In the genomic region with DNA sequence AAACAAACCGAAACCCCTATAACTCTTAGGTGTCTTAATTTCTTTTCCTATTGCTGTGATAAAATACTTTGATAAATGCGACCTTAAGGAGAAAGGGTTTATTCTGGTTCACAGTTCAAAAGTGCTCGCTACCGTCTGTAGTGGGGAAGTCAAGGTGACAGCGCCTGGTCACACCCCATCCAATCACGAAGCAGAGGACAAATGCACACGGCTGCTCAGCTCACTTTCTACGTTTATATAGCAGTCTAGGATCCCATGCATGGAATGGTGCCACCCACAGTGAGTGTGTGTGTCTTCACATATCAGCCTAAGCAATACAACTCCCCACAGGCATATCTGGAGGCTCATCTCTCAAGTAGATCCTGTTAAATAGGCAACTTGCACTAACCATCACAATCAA, we compare ENCODE assay signal across 22 mouse cellular contexts.
DNase-seq lines count a peak whose midpoint lies in the region; ATAC-seq and TF ChIP-seq lines count a peak whose summit lies in the region.
"Had no signal": no experiment of that assay in that cellular context is flagged by ENCODE, and none has a peak within 500 bp of the region (broad histone marks: within the 10 kb centered on the region; RNA-seq: fewer than 3 reads in every experiment).

No protein-coding gene starts in this region.

- no peak overlapping the region for H3K9ac ChIP-seq in heart, adult 2 months (ENCODE audit: low read depth, low read length)
- no peak overlapping the region for H3K9ac ChIP-seq in midbrain, embryonic 11.5 days (ENCODE audit: low read length)
- no peak overlapping the region for H3K9ac ChIP-seq in kidney, embryonic 14.5 days (ENCODE audit: low read depth, low read length)

- TF ChIP-seq CTCF in heart, adult 2 months (IDR thresholded peaks at IDR 0.05) = no peak

- ATAC-seq in midbrain, embryonic 11.5 days (ENCODE audit: low FRiP score) = no peak
- no peak for ATAC-seq in kidney, embryonic 14.5 days (ENCODE audit: low FRiP score, low TSS enrichment)
- ATAC-seq: activated CD4-positive, CD25-positive, alpha-beta regulatory T cell, adult 4 months; CD4-positive, CD25-positive, alpha-beta regulatory T cell, adult 4 months; Patski had no signal

- H3K27ac ChIP-seq in heart, adult 2 months = no peak overlapping the region
- no peak overlapping the region for H3K27ac ChIP-seq in midbrain, embryonic 11.5 days (ENCODE audit: low read depth, low read length)
- H3K27ac ChIP-seq in midbrain, embryonic 10.5 days (replicated peaks) = no peak overlapping the region
- H3K27ac ChIP-seq in kidney, embryonic 14.5 days (ENCODE audit: low read depth, low read length) = no peak overlapping the region

- H3K4me1 ChIP-seq in heart, adult 2 months (ENCODE audit: control insufficient read depth, insufficient read depth, low read length) = peaks cover 4% of the 10 kb centered on the region
- H3K4me1 ChIP-seq in midbrain, embryonic 11.5 days (ENCODE audit: control insufficient read depth, insufficient read depth, low read length) = peaks cover 5% of the 10 kb centered on the region
- peaks cover 17% of the 10 kb centered on the region for H3K4me1 ChIP-seq in midbrain, embryonic 10.5 days
- no peaks in the 10 kb centered on the region for H3K4me1 ChIP-seq in kidney, embryonic 14.5 days (ENCODE audit: control insufficient read depth, insufficient read depth, low read length)

- no peak for TF ChIP-seq POLR2A in heart, adult 2 months (IDR thresholded peaks at IDR 0.05; ENCODE audit: insufficient read depth, low read depth, low read length)

- intact Hi-C loops in heart, adult 2 months (cut with DNase I) = loop anchor here (2.0 kb wide), 1 partner anchor 203 kb away; no protein-coding TSS in a partner anchor

- H3K4me2 ChIP-seq in midbrain, embryonic 11.5 days = no peak overlapping the region
- no peak overlapping the region for H3K4me2 ChIP-seq in kidney, embryonic 14.5 days (replicated peaks; ENCODE audit: low read depth, low read length)

- no peaks in the 10 kb centered on the region for H3K9me3 ChIP-seq in midbrain, embryonic 11.5 days (ENCODE audit: control insufficient read depth, low read length)
- no peaks in the 10 kb centered on the region for H3K9me3 ChIP-seq in midbrain, embryonic 10.5 days (replicated peaks)
- H3K9me3 ChIP-seq in kidney, embryonic 14.5 days (ENCODE audit: control insufficient read depth, low read length) = no peaks in the 10 kb centered on the region
- H3K9me3 ChIP-seq: G1E had no signal

- TF ChIP-seq EP300 in heart, adult 2 months (IDR thresholded peaks at IDR 0.05; ENCODE audit: insufficient read depth, low read depth, low read length) = no peak

- no peaks in the 10 kb centered on the region; the same call in 1 of the 2 replicates for H3K36me3 ChIP-seq in heart, adult 2 months (ENCODE audit: control insufficient read depth, insufficient read depth, low read length)
- no peaks in the 10 kb centered on the region for H3K36me3 ChIP-seq in midbrain, embryonic 11.5 days (ENCODE audit: control insufficient read depth, insufficient read depth, low read length)
- no peaks in the 10 kb centered on the region for H3K36me3 ChIP-seq in midbrain, embryonic 10.5 days
- H3K36me3 ChIP-seq in kidney, embryonic 14.5 days (ENCODE audit: control insufficient read depth, insufficient read depth, low read length) = no peaks in the 10 kb centered on the region

- peak; percentile 55 for DNase-seq in heart, adult 11 months
- DNase-seq in heart, adult 2 months = no peak
- DNase-seq in midbrain, embryonic 11.5 days (ENCODE audit: low spot score, missing footprints) = peak; percentile 54
- DNase-seq in midbrain, embryonic 10.5 days (ENCODE audit: low spot score) = no peak
- peak; percentile 9 for DNase-seq in R1 (ENCODE audit: low read depth, low spot score)
- DNase-seq: adrenal gland, adult 2 months; adrenal gland, adult 8-10 months; adrenal gland, postnatal 10 days; adrenal gland, postnatal 14 days; adrenal gland, postnatal 25 days; adrenal gland, postnatal 36 days; B cell, adult 2 months; cerebellum, adult 11 months; cerebellum, adult 11-12 months; cerebellum, adult 18-20 months; cerebellum, adult 2 months had no signal

- 92% methylated on average over 8 of the region's 8 CpGs for WGBS in heart, adult 2 months
- WGBS in midbrain, embryonic 11.5 days = 92% methylated on average over 8 of the region's 8 CpGs
- 94% methylated on average over 8 of the region's 8 CpGs for WGBS in midbrain, embryonic 10.5 days
- WGBS in kidney, embryonic 14.5 days = 94% methylated on average over 8 of the region's 8 CpGs

- no peaks in the 10 kb centered on the region for H3K27me3 ChIP-seq in heart, adult 2 months (ENCODE audit: control insufficient read depth, insufficient read depth, low read length)
- no peaks in the 10 kb centered on the region for H3K27me3 ChIP-seq in midbrain, embryonic 11.5 days (ENCODE audit: control insufficient read depth, insufficient read depth, low read length)
- H3K27me3 ChIP-seq in midbrain, embryonic 10.5 days (ENCODE audit: low read depth, poor library complexity, severe bottlenecking) = no peaks in the 10 kb centered on the region
- no peaks in the 10 kb centered on the region for H3K27me3 ChIP-seq in kidney, embryonic 14.5 days (ENCODE audit: control insufficient read depth, insufficient read depth, low read length)
- H3K27me3 ChIP-seq: CH12.LX, Patski had no signal

- no peak overlapping the region for H3K4me3 ChIP-seq in heart, adult 2 months
- H3K4me3 ChIP-seq in midbrain, embryonic 11.5 days (ENCODE audit: low read depth, low read length) = no peak overlapping the region
- no peak overlapping the region for H3K4me3 ChIP-seq in midbrain, embryonic 10.5 days
- no peak overlapping the region for H3K4me3 ChIP-seq in kidney, embryonic 14.5 days (ENCODE audit: low read length)

- H3K79me2 ChIP-seq in heart, adult 2 months (replicated peaks; ENCODE audit: control insufficient read depth, insufficient read depth, low read length) = no peaks in the 10 kb centered on the region

Comparison
In these comparisons a context has a peak if more than half of its experiments do, and no peak if none do; other contexts are left out.
1. DNase-seq: peak in heart, adult 11 months (single experiment), midbrain, embryonic 11.5 days (single experiment) and R1 (single experiment); none in heart, adult 2 months (0 of 2) and midbrain, embryonic 10.5 days (single experiment).